Mouse (Mus musculus): ENCODE results near the gene Lmo2. TPM values are rescaled to one million over a fixed set of nuclear protein-coding genes. Genes with fewer than 3 reads are reported as not detected.

The Lmo2 gene
- polyA plus RNA-seq, 1 experiment from 2014 or later = 22.3 TPM

GRCm38 (mm10) chr2:103935691-103936435 lies 21.9 kb upstream of the Lmo2 start:
- 75% methylated on average over 10 of the region's 10 CpGs for WGBS
- no peaks in the 10 kb centered on the region for H3K27me3 ChIP-seq (replicated peaks; ENCODE audit: control insufficient read depth, insufficient read depth, low read length)
- ATAC-seq (ENCODE audit: low read depth) (no peak), DNase-seq (ENCODE audit: low spot score) (no peak)
- H3K9ac ChIP-seq (ENCODE audit: low read depth, low read length) = no peak overlapping the region
- no peak overlapping the region for H3K27ac ChIP-seq (replicated peaks; ENCODE audit: low read depth, low read length)
- no peaks in the 10 kb centered on the region for H3K36me3 ChIP-seq (ENCODE audit: control insufficient read depth, insufficient read depth, low read length)
- H3K4me3 ChIP-seq (ENCODE audit: low read depth, low read length) = no peak overlapping the region
- H3K9me3 ChIP-seq (ENCODE audit: control insufficient read depth, low read length) = no peaks in the 10 kb centered on the region
- H3K4me2 ChIP-seq (ENCODE audit: low read depth, low read length) = no peak overlapping the region
- no peaks in the 10 kb centered on the region for H3K4me1 ChIP-seq (ENCODE audit: control insufficient read depth, insufficient read depth, low read length)

GRCm38 (mm10) chr2:103936666-103937065 lies 21.1 kb upstream of the Lmo2 start:
- 67% methylated on average over 2 of the region's 2 CpGs for WGBS
- no peaks in the 10 kb centered on the region for H3K9me3 ChIP-seq (ENCODE audit: control insufficient read depth, low read length)
- H3K4me3 ChIP-seq (ENCODE audit: low read depth, low read length) = no peak overlapping the region
- no peak for ATAC-seq (ENCODE audit: low read depth)
- no peak overlapping the region for H3K4me2 ChIP-seq (ENCODE audit: low read depth, low read length)
- no peaks in the 10 kb centered on the region for H3K4me1 ChIP-seq (ENCODE audit: control insufficient read depth, insufficient read depth, low read length)
- H3K36me3 ChIP-seq (ENCODE audit: control insufficient read depth, insufficient read depth, low read length) = no peaks in the 10 kb centered on the region
- no peak for DNase-seq (ENCODE audit: low spot score)
- no peaks in the 10 kb centered on the region for H3K27me3 ChIP-seq (replicated peaks; ENCODE audit: control insufficient read depth, insufficient read depth, low read length)
- H3K9ac ChIP-seq (ENCODE audit: low read depth, low read length) = no peak overlapping the region
- H3K27ac ChIP-seq (replicated peaks; ENCODE audit: low read depth, low read length) = no peak overlapping the region

- no peak overlapping the region for H3K4me2 ChIP-seq (ENCODE audit: low read depth, low read length)
- H3K27ac ChIP-seq (replicated peaks; ENCODE audit: low read depth, low read length) = no peak overlapping the region
- H3K36me3 ChIP-seq (ENCODE audit: control insufficient read depth, insufficient read depth, low read length) = no peaks in the 10 kb centered on the region
- no peaks in the 10 kb centered on the region for H3K9me3 ChIP-seq (ENCODE audit: control insufficient read depth, low read length)
- no peak for DNase-seq (ENCODE audit: low spot score)
- no peak overlapping the region for H3K9ac ChIP-seq (ENCODE audit: low read depth, low read length)
- H3K4me3 ChIP-seq (ENCODE audit: low read depth, low read length) = no peak overlapping the region
- 66% methylated on average over 2 of the region's 2 CpGs for whole genome bisulfite sequencing
- no peak for ATAC-seq (ENCODE audit: low read depth)
- no peaks in the 10 kb centered on the region for H3K4me1 ChIP-seq (ENCODE audit: control insufficient read depth, insufficient read depth, low read length)
- no peaks in the 10 kb centered on the region for H3K27me3 ChIP-seq (replicated peaks; ENCODE audit: control insufficient read depth, insufficient read depth, low read length)
Measured at GRCm38 (mm10) chr2:103937670-103938069, 20.1 kb upstream of the Lmo2 start.

- ATAC-seq (ENCODE audit: low read depth) (no peak), DNase-seq (ENCODE audit: low spot score) (no peak)
- Histone ChIP-seq H3K9me3 (ENCODE audit: control insufficient read depth, low read length) (no peaks in the 10 kb centered on the region), H3K4me2 (ENCODE audit: low read depth, low read length) (no peak overlapping the region), H3K4me3 (ENCODE audit: low read depth, low read length) (no peak overlapping the region), H3K4me1 (ENCODE audit: control insufficient read depth, insufficient read depth, low read length) (no peaks in the 10 kb centered on the region), H3K27ac (replicated peaks; ENCODE audit: low read depth, low read length) (no peak overlapping the region), H3K36me3 (ENCODE audit: control insufficient read depth, insufficient read depth, low read length) (no peaks in the 10 kb centered on the region), H3K27me3 (replicated peaks; ENCODE audit: control insufficient read depth, insufficient read depth, low read length) (no peaks in the 10 kb centered on the region), H3K9ac (ENCODE audit: low read depth, low read length) (no peak overlapping the region)
- 76% methylated on average over 1 of the region's 1 CpGs for WGBS
Measured at GRCm38 (mm10) chr2:103938573-103938972, 19.2 kb upstream of the Lmo2 start.

- H3K27ac ChIP-seq (replicated peaks; ENCODE audit: low read depth, low read length) = no peak overlapping the region
- H3K36me3 ChIP-seq (ENCODE audit: control insufficient read depth, insufficient read depth, low read length) = no peaks in the 10 kb centered on the region
- H3K9ac ChIP-seq (ENCODE audit: low read depth, low read length) = no peak overlapping the region
- no peaks in the 10 kb centered on the region for H3K4me1 ChIP-seq (ENCODE audit: control insufficient read depth, insufficient read depth, low read length)
- H3K4me3 ChIP-seq (ENCODE audit: low read depth, low read length) = no peak overlapping the region
- H3K9me3 ChIP-seq (ENCODE audit: control insufficient read depth, low read length) = no peaks in the 10 kb centered on the region
- no peak for DNase-seq (ENCODE audit: low spot score)
- H3K4me2 ChIP-seq (ENCODE audit: low read depth, low read length) = no peak overlapping the region
- ATAC-seq (ENCODE audit: low read depth) = no peak
- H3K27me3 ChIP-seq (replicated peaks; ENCODE audit: control insufficient read depth, insufficient read depth, low read length) = no peaks in the 10 kb centered on the region
Measured at GRCm38 (mm10) chr2:103939003-103939402, 18.8 kb upstream of the Lmo2 start.

- no peak overlapping the region for H3K4me3 ChIP-seq (ENCODE audit: low read depth, low read length)
- no peak for ATAC-seq (ENCODE audit: low read depth)
- no peaks in the 10 kb centered on the region for H3K27me3 ChIP-seq (replicated peaks; ENCODE audit: control insufficient read depth, insufficient read depth, low read length)
- H3K4me1 ChIP-seq (ENCODE audit: control insufficient read depth, insufficient read depth, low read length) = no peaks in the 10 kb centered on the region
- no peak for DNase-seq (ENCODE audit: low spot score)
- no peaks in the 10 kb centered on the region for H3K36me3 ChIP-seq (ENCODE audit: control insufficient read depth, insufficient read depth, low read length)
- WGBS = 72% methylated on average over 3 of the region's 3 CpGs
- no peaks in the 10 kb centered on the region for H3K9me3 ChIP-seq (ENCODE audit: control insufficient read depth, low read length)
- no peak overlapping the region for H3K27ac ChIP-seq (replicated peaks; ENCODE audit: low read depth, low read length)
- no peak overlapping the region for H3K4me2 ChIP-seq (ENCODE audit: low read depth, low read length)
- no peak overlapping the region for H3K9ac ChIP-seq (ENCODE audit: low read depth, low read length)
Measured at GRCm38 (mm10) chr2:103941085-103941484, 16.7 kb upstream of the Lmo2 start.

- Histone ChIP-seq H3K9me3 (ENCODE audit: control insufficient read depth, low read length) (no peaks in the 10 kb centered on the region), H3K27ac (replicated peaks; ENCODE audit: low read depth, low read length) (no peak overlapping the region), H3K9ac (ENCODE audit: low read depth, low read length) (no peak overlapping the region), H3K4me3 (ENCODE audit: low read depth, low read length) (no peak overlapping the region), H3K4me1 (ENCODE audit: control insufficient read depth, insufficient read depth, low read length) (no peaks in the 10 kb centered on the region), H3K36me3 (ENCODE audit: control insufficient read depth, insufficient read depth, low read length) (no peaks in the 10 kb centered on the region), H3K27me3 (replicated peaks; ENCODE audit: control insufficient read depth, insufficient read depth, low read length) (no peaks in the 10 kb centered on the region), H3K4me2 (ENCODE audit: low read depth, low read length) (no peak overlapping the region)
- ATAC-seq (ENCODE audit: low read depth) (no peak), DNase-seq (ENCODE audit: low spot score) (no peak)
- WGBS = 95% methylated on average over 2 of the region's 2 CpGs
Measured at GRCm38 (mm10) chr2:103944859-103945258, 12.9 kb upstream of the Lmo2 start.

GRCm38 (mm10) chr2:103945571-103946092 lies 12.2 kb upstream of the Lmo2 start:
- 75% methylated on average over 5 of the region's 5 CpGs for whole genome bisulfite sequencing

GRCm38 (mm10) chr2:103946892-103947291 lies 10.9 kb upstream of the Lmo2 start:
- DNase-seq (ENCODE audit: low spot score) (no peak), ATAC-seq (ENCODE audit: low read depth) (no peak)
- Histone ChIP-seq H3K4me3 (ENCODE audit: low read depth, low read length) (no peak overlapping the region), H3K36me3 (ENCODE audit: control insufficient read depth, insufficient read depth, low read length) (no peaks in the 10 kb centered on the region), H3K4me1 (ENCODE audit: control insufficient read depth, insufficient read depth, low read length) (no peaks in the 10 kb centered on the region), H3K9ac (ENCODE audit: low read depth, low read length) (no peak overlapping the region), H3K4me2 (ENCODE audit: low read depth, low read length) (no peak overlapping the region), H3K9me3 (ENCODE audit: control insufficient read depth, low read length) (no peaks in the 10 kb centered on the region), H3K27me3 (replicated peaks; ENCODE audit: control insufficient read depth, insufficient read depth, low read length) (no peaks in the 10 kb centered on the region), H3K27ac (replicated peaks; ENCODE audit: low read depth, low read length) (no peak overlapping the region)
- 83% methylated on average over 8 of the region's 8 CpGs for WGBS

More at GRCm38 (mm10) chr2:103945571-103946092, 12.2 kb upstream of the Lmo2 start:
- H3K27ac ChIP-seq (replicated peaks; ENCODE audit: low read depth, low read length) = no peak overlapping the region
- DNase-seq (ENCODE audit: low spot score) (no peak), ATAC-seq (ENCODE audit: low read depth) (no peak)
- no peaks in the 10 kb centered on the region for H3K9me3 ChIP-seq (ENCODE audit: control insufficient read depth, low read length)
- no peaks in the 10 kb centered on the region for H3K27me3 ChIP-seq (replicated peaks; ENCODE audit: control insufficient read depth, insufficient read depth, low read length)
- no peak overlapping the region for H3K4me3 ChIP-seq (ENCODE audit: low read depth, low read length)
- no peak overlapping the region for H3K4me2 ChIP-seq (ENCODE audit: low read depth, low read length)
- no peaks in the 10 kb centered on the region for H3K4me1 ChIP-seq (ENCODE audit: control insufficient read depth, insufficient read depth, low read length)
- no peak overlapping the region for H3K9ac ChIP-seq (ENCODE audit: low read depth, low read length)
- no peaks in the 10 kb centered on the region for H3K36me3 ChIP-seq (ENCODE audit: control insufficient read depth, insufficient read depth, low read length)

All from embryonic facial prominence, embryonic 14.5 days (tissue).